Mouse (Mus musculus) heart, adult 18-20 months (tissue): ENCODE results near the gene Ttc7. TPM values are rescaled to one million over a fixed set of nuclear protein-coding genes. Genes with fewer than 3 reads are reported as not detected.
"Not testable (repeated sequence)": the region's sequence is repeated elsewhere in the genome, so short reads cannot be mapped to it uniquely, and the experiment has no call there.

Experiments used
- DNase-seq, 2 experiments: peaks; one replicate each; pipeline ENCODE4 v3.0.0; 2021 to 2022; ENCODE audit warnings: mixed read lengths in 1 of 2
- total RNA-seq, 2 experiments: library from RNA; stranded (reverse); gene quantifications; 2 replicates each; pipeline ENCODE4 v1.2.3; 2021

Ttc7 gene
- total RNA-seq, 2 experiments from 2014 or later, result 26.2 to 32.1 TPM

GRCm38 (mm10) chr17:87285731-87286465 is 3.2 kb downstream of the Ttc7 start:
- DNase-seq, result no peak

- DNase-seq, result no peak
Measured at GRCm38 (mm10) chr17:87286481-87287143, 3.9 kb downstream of the Ttc7 start.

DNA sequence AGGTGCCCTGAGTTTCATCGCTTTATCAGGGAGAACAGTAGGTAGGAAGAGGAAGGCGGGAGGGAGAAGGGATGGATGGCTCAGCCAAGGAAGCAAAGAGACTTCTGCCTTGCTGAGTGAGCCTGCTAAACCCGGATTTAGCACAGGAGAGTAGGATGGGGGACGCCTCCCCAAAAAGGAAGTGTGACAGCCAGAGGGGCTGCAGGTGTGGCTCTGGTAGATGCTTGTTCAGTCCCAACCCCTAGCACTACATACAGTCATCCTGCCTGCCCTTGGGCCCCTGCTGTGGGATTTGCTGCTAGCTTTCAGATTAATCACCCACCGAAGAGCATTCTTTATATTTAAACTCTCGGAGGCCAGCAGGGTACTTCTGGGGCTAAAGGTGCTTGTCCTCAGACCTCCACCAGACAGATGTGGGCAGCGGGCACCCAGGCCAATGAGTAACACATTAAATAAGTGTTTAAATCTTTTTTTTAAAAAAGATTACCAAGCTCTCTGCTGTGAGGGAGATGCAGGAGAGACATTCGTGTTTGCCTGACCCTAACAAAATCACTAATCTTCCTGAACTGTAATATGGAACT is 4.6 kb downstream of the Ttc7 start:
- DNase-seq, result no peak

DNA sequence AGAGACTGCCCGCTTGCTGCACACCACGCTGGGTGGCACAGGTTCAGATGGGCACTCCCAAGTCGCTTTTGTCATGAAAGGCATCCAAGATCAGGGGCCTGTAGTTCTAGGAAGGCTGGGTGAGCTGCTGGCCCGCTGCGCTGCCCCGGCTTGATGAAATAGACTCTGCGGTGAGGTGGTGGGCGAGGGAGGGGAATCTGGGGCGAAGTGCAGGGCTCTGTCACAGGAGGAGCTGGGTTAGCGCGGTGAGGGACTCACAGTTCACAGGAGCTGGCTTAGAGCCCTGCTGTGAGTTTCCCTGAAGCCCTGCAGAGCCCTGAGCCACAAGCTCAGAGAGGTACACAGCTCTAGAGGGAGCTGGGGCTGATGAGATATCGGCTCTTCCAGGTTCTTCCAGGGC is 5.4 kb downstream of the Ttc7 start:
- no peak for DNase-seq

DNA sequence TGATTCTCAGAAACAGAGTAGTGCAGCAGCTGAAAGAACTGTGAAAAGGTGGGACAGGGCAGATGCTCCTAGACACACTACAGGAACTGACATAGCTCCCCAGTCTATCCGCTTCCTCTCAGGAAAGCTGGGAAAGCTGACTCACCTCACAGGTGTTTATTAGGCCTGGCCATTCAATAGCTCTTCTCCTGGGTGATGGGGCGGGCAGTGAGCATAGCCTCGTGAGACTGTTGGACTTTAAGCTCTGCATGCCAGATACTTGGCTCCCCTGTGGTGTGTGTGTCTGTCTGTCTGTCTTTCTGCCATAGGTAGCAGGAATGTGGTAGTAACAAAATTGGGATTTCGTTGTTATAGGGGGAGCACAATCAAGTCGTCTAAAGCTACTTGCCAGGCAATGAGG is 6.7 kb downstream of the Ttc7 start:
- no peak for DNase-seq

DNA sequence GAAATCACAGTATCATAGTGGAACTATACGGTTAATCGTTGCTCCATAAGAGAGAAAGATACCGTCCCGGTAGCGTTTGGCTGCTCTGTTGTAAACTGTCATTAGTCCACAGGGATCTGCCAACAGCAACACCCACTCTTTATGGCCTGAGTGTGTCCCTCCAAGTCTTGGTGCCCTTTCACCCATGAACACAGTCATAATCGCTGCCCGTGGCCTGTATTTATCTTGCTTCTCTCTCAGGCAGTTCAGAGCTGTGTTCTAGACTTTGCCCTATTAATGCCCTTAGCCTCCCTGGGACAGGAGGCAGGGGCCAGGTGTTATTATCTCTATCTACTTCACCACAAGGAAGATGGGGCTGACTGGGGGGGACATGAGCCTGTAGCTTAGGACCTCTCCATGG is 8.4 kb downstream of the Ttc7 start:
- no peak for DNase-seq

GRCm38 (mm10) chr17:87291782-87292181 is 9.1 kb downstream of the Ttc7 start:
- no peak for DNase-seq

DNA sequence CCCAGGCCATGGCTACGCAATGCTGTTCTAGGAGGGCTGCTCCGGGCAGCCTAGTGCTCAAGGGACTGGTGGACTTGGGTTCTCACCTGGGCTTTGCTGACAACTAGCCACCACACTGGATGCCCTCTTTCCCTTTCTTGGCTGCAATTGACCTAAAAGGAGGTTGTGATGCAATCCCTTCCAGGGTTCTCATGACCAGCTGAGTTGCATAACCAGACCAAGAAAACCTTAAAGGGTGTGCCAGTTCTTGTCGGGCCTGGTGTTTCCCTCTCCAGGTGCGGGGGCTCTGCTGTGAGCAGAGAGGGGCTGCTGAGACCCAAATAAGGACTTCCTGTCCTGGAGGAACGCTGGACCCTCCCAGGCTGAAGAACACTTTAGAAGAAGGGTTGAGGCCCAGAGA is 10.4 kb downstream of the Ttc7 start:
- no peak for DNase-seq

GRCm38 (mm10) chr17:87295738-87296137 is 13.1 kb downstream of the Ttc7 start:
- no peak for DNase-seq

GRCm38 (mm10) chr17:87296701-87297100 is 14.0 kb downstream of the Ttc7 start:
- DNase-seq, result not testable (repeated sequence)

DNA sequence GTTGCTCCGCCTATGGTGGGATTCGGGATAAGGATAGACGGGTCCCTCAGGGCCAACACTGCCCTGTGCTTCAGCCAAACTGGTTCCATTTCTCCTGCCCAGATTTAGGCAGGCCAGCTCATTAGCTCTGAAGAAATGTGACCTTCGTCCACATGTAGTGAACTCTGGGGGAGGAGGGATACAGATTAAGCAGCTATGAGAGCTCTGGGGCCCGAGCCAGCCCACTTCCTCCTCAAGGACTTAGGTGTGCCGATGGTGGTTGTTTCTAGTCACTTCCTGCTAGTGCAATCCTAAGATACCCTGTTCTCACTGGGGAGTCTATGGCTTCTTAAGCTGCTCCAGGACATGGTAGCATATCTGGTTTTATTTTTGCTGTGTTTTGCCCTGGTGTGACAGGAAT is 16.3 kb downstream of the Ttc7 start:
- peak in 1 of 2 experiments; percentile 53 for DNase-seq

GRCm38 (mm10) chr17:87300340-87300739 is 17.7 kb downstream of the Ttc7 start:
- DNase-seq, result no peak

DNA sequence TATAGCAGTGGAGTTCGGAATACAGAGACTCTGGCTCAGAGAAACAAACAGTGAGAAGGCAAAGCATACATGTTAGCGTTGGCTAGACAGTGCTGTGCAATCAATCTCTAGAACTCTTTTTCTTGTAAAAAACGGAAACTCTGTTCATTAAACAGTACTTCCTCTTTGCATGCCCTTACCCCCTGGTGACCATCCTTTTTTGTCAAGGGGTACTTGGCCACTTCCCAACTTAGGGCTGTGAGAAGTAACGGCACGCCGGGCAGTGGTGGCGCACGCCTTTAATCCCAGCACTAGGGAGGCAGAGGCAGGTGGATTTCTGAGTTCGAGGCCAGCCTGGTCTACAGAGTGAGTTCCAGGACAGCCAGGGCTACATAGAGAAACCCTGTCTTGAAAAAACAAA is 18.9 kb downstream of the Ttc7 start:
- peak in 1 of 2 experiments; percentile 49 for DNase-seq

DNA sequence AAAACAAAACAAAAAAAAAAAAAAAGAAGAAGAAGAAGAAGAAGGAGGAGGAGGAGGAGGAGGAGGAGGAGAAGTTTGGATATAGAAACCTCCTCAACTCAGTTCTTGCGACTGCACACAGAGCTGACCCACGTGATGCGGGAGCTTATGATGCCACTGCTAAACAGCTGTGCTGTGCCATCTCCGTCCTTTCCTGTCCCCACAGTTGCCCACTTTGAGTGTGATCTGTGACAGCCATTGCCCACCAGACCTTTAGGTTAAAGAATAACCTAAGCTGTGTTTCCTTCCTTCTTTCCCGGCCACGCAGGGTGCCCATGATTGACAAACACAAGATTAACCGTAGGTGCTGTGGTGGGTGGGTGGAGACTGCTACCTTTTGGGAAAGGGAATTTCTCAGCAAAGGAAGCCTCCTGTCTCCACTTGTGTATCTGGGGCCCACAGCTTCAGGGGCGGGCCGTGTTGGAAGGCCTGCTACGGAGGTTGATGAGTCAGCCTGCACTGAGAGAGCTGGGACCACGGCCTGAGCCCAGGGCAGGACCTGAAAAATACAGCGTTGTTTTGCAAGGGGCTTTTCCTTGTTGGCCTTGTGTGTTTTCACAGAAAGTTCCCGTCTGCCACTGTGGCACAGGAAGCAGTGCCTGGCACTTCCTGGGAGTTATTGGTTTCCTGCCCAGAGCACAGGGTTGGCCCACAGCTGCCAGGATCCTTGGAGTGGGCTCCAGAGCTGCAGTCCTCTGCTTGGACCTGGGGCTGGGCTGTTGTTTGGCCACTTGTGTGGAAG is 19.5 kb downstream of the Ttc7 start:
- DNase-seq, result peak; percentile 52 to 63

DNA sequence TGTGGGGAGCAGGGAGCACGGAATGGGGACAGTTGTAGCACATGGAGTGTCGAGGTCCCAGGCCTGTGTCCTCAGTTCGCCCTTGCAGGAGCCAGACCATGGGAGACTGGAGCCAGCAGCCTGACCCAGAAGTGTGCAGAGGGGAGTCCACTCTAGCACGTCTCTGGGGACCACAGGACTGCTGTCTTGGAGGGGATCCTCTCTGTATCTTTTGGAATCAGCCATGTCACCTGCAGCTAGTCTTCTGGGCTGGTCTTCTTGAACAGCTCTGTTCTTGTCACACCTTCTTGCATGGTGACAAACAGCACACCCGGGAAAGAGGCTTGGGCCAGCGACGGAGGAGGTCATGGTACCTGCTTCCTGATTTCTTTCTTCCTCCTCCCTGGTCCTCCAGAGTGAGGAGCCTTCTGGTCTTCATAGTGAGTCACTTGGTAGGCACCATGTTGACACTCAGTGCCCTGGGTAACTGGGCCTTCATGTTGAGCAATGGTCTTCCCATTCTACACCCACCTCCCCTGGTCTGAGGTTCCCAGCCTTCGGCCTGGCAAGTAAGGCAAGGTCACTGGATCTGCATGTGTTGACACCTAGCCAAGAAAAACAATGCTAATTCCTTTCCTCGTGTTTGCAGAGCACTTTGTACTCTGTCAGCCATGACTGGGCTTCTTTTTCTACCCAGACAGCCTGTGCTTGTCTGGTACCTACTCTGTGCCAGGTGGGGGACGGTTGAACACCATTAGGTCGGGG is 21.6 kb downstream of the Ttc7 start:
- no peak for DNase-seq

DNA sequence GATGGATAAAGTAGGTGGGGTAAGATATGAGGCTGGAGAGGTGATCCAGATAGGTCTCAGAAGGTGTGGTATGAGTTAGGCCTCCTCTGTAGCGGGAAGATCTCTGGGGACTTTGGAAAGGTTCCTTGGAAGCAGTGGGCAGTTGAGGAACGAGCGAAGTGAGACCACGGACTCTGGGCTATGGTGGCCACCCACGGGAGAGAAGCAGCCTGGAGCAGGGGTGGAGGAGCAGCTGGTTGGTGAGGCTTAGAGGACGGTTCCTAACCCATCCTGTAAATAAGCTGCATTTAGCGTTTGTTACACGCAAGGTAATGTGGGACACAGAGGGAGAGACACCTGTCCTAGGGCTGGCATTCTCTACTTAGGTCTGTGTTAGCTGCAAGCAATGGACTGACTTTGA is 22.4 kb downstream of the Ttc7 start:
- no peak for DNase-seq

DNA sequence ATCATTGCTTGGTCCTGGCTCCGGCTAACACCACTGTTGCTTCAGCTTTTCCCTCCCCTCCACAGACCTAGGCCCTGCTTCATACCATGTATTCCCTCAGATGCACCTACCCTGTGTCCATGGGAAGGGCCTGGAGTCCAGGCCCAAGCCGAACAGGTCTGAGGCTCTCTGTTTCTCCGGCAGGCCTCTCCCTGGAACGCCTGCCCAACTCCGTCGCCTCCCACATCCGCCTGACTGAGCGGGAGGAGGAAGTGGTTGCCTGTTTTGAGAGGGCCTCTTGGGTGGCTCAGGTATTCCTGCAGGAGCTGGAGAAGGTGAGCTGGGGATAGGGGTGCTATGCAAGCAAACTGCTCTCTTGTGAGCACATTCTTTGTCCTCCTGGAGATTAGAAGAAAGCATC is 24.1 kb downstream of the Ttc7 start:
- peak in 1 of 2 experiments; percentile 45 for DNase-seq

- DNase-seq, result peak in 1 of 2 experiments; percentile 59
Measured at GRCm38 (mm10) chr17:87309073-87309788, 26.5 kb downstream of the Ttc7 start.

DNA sequence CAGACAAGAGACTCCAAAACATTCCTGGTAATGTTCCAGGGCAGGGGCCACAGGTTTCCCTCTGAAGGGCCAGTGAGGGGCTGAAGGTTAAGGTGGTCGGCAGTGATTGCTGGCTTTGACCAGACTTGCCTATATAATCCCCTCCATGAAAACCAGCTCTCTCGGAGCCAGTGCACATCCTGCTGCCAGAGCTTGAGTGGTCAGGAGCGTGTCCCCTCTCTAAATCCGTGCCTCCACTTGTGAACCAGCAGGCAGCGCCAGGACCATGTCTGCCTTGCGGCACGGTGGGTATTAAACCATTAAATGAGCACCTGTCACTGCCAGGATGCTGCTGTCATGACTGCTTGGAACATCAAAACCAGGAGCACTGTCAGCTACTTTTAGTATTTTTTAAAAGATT is 27.8 kb downstream of the Ttc7 start:
- no peak for DNase-seq

- DNase-seq, result peak; percentile 34 to 45
Measured at GRCm38 (mm10) chr17:87312351-87312750, 29.7 kb downstream of the Ttc7 start.
